Mouse (Mus musculus) brain, embryonic 14.5 days (tissue): ENCODE data around the gene Grid1. TPM values are rescaled to one million over a fixed set of nuclear protein-coding genes. Genes with fewer than 3 reads are reported as not detected.

Source experiments
- DNase-seq: peaks from one replicate; pipeline ENCODE4 v3.0.0-alpha.2; 2011; ENCODE audit warnings: low read depth
- CTCF ChIP-seq: fragments of 200-500 bp; IDR thresholded peaks from 2 replicates; pipeline ENCODE4 v1.5.1; 2012; ENCODE audit warnings: inconsistent platforms, mild to moderate bottlenecking, moderate library complexity, borderline replicate concordance; ENCODE audit not compliant: insufficient read depth, insufficient read length; ENCODE audit errors: extremely low read depth
- POLR2A ChIP-seq: fragments of 200-500 bp; IDR thresholded peaks from 2 replicates; pipeline ENCODE4 v1.6.1; 2012; ENCODE audit warnings: mild to moderate bottlenecking, inconsistent platforms, borderline replicate concordance; ENCODE audit not compliant: poor library complexity, insufficient read depth, insufficient read length, severe bottlenecking; ENCODE audit errors: extremely low read depth
- polyA plus RNA-seq: library from polyadenylated mRNA; depleted of rRNA; stranded (reverse); fragments of >200 nt; gene quantifications from 2 replicates; pipeline ENCODE4 v1.2.3, GENCODE M21; 2012

Grid1 gene
- polyA plus RNA-seq, 1 experiment: 14.8 TPM

- DNase-seq: no peak
- TF ChIP-seq POLR2A (no peak), CTCF (no peak)
Measured at GRCm38 (mm10) chr14:34816301-34816700, 3.6 kb upstream of the Grid1 start.

GRCm38 (mm10) chr14:34818387-34818980, 1.4 kb upstream of the Grid1 start:
- peak; percentile 17 for DNase-seq

DNA sequence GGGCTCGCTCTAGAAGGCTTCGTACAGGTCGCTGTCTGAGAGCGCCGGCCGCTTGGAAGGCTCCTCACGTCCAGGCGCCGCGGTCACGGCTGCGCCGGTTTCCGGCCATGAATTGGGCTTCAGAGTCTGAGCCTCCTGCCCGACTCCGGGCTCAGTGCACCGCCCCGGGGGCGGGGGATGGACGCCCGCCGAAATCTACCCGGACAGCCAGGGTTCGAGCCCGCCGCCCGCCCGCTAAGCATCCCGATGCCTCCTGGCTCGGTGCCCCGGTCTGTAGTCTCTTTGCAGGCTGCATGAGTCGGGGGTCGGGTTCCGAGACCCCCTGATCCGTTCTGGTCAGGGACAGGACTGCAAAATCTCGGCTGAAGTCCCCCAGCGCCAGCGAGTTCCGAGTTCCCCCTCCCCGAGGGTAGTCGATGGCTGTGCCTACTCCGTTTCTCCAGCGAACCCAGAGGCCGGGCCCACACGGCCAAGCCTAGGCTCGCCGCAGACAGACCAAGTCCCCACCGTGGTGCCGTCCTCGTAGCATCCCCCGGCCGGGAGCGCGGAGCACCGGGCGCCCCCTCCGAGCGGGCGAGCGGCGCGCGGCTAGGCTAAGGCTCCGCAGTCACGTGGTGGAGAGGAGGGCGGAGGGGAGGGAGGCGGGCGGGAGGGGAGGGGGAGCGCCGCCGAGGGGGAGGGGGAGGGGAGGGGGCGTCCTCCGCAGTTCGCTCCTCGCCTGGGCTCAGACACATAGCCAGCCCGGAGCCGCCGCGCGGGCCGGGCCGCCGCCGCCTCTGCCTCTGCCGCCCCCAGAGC, 588 bp upstream of the Grid1 start:
- no peak for TF ChIP-seq CTCF
- no peak for TF ChIP-seq POLR2A
- DNase-seq: peak; percentile 84

More at GRCm38 (mm10) chr14:34818387-34818980, 1.4 kb upstream of the Grid1 start:
- TF ChIP-seq CTCF: no peak

DNA sequence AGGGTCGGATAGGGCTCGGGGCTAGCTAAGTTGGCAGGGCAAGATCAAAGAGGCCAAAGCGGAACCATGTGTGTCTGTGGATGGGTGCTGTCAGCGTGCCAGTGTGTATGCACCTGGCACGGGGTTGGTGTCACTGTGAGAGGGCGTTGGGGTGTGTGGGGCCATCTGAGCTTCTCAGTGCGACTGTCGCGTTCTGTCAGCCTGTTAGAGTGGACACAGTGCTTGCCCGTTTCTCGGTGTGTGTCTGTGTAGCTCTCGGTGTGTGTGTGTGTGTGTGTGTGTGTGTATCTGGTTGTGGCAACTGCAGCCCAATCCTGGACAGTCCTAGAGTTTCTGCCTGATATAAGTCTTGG, 721 bp downstream of the Grid1 start:
- no peak for TF ChIP-seq CTCF
- no peak for TF ChIP-seq POLR2A
- DNase-seq: peak; percentile 45

GRCm38 (mm10) chr14:34821131-34821790, 1.4 kb downstream of the Grid1 start:
- no peak for TF ChIP-seq POLR2A
- TF ChIP-seq CTCF: no peak
- DNase-seq: no peak

GRCm38 (mm10) chr14:34823136-34823535, 3.2 kb downstream of the Grid1 start:
- peak; percentile 86 for TF ChIP-seq CTCF
- no peak for TF ChIP-seq POLR2A
- peak; percentile 94 for DNase-seq

GRCm38 (mm10) chr14:34824186-34824585, 4.3 kb downstream of the Grid1 start:
- TF ChIP-seq CTCF (peak; percentile 4; the same call in 1 of the 2 replicates), POLR2A (no peak)
- no peak for DNase-seq

GRCm38 (mm10) chr14:34825902-34826301, 6.0 kb downstream of the Grid1 start:
- TF ChIP-seq CTCF: no peak
- TF ChIP-seq POLR2A: no peak
- DNase-seq: peak; percentile 79

- DNase-seq: no peak
- TF ChIP-seq CTCF (no peak), POLR2A (no peak)
Measured at GRCm38 (mm10) chr14:34829831-34830230, 9.9 kb downstream of the Grid1 start.

GRCm38 (mm10) chr14:34837145-34837544, 17.2 kb downstream of the Grid1 start:
- DNase-seq: no peak
- TF ChIP-seq POLR2A: no peak
- no peak for TF ChIP-seq CTCF

DNA sequence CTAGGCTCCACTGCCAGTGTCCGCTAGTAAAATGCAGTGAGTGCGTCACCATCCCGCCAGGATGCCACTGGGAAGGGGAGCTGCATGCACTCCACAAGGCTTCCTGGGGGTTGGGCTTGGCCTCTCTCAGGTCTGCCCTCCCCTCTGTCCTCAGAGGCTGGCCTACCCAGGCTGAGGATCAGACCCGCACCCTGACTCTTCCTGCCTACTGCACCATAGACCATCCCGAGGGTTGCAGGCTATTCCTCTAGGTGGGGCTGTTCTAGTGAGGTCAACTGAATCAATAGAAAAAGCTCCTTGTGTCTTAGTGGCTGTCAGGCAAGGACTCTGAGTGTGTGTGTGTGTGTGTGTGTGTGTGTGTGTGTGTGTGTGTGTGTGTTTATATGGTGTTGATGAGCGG, 19.1 kb downstream of the Grid1 start:
- no peak for DNase-seq
- no peak for TF ChIP-seq POLR2A
- no peak for TF ChIP-seq CTCF

DNA sequence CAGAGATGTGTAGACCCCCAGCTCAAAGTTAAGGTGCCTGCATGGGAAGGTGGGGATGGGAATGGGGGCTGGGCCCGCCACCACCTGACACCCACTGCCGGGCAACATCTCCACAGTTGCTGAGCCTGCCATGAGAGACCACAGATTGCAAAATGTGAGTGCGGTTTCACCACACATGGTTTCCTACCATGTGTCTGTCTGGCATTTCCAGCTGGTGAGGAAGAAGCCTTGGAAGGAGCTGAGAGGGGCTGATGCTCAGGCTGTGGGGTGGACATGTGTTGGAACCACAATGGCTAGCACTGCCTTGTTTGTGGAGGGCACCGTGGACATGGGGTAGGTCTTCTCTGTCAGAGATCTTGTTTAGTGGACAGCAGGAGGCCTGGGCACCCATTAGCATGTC, 20.0 kb downstream of the Grid1 start:
- no peak for DNase-seq
- TF ChIP-seq CTCF (no peak), POLR2A (no peak)

DNA sequence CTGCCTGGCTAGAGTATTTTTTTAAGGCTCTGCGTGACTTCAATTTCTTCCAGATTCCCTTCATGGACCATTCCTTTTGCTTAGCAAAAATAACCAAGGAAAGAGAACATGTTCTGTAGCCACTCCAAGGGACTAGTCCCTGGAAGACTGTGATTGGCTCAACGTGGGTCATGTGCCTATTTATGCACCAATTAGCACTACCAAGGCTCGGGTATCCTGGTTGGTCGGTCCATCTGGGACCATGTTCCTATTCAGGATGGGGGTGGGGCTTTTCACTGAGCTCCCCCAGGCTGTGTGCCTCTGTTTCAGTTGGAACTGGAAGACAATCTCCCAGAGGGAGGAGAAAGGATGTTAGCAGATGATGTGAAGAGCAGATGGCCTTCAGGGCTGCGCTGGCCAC, 23.7 kb downstream of the Grid1 start:
- no peak for DNase-seq
- TF ChIP-seq CTCF (no peak), POLR2A (no peak)
